Mouse (Mus musculus): Measurements from ENCODE around the gene Mctp2.

DNA sequence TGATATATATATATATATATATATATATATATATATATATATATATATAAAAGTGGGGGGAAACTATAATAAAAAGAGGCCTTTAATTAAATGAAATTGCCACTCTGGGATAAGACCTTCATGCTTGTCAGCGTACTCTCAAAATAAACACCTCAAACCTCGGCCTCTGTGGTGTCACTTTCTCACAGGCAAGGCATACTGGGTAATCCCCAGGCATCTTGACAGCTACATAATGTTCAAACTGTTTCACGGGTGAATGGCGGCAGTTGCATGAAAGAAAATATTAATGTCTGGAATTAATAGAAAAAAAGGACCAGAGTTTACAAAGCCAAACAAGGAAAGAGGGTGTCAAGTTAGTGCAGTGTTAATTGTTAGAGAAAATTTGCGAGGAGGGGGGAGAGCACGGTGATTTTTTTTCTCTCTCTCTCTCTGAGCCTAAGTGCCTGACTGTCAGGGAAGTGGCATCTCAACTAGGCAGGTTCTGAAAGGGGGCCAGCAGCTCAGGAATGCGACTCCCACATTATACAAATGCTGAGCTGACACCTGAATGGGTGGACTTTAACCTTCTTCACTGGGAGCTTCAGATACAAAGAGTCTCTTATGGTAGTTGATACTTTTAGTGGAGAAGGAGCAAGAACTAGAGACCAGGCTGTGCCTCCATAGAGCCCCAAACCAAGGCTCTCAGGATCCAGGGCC, 75.1 kb downstream of the Mctp2 start:
- TF ChIP-seq CTCF (IDR thresholded peaks at IDR 0.05; ENCODE audit: low read depth, low read length), result no peak
- TF ChIP-seq GATA1 (IDR thresholded peaks at IDR 0.05; ENCODE audit: borderline replicate concordance, low read length), result no peak
- TF ChIP-seq TAL1 (conservative IDR thresholded peaks at IDR 0.05; ENCODE audit: low read depth, low read length), result no peak
- TF ChIP-seq POLR2AphosphoS5 (IDR thresholded peaks at IDR 0.05; ENCODE audit: insufficient replicate concordance, low read depth, low read length), result no peak
- TF ChIP-seq GATA2 (IDR thresholded peaks at IDR 0.05; ENCODE audit: borderline replicate concordance, low read depth, low read length), result no peak

Measured in G1E (cell line).